Mouse (Mus musculus) neural tube, embryonic 13.5 days (tissue): Measurements from ENCODE around the gene Ecel1. TPM values are rescaled to one million over a fixed set of nuclear protein-coding genes. Genes with fewer than 3 reads are reported as not detected.

Experiments used
- polyA plus RNA-seq: library from polyadenylated mRNA; unstranded; fragments of >200 nt; fragmentation: Nextera tagmentation; extraction: Ambion mirVana; gene quantifications from 2 replicates; pipeline ENCODE4 v1.2.1, GENCODE M21; 2015

The Ecel1 gene
- polyA plus RNA-seq, 1 experiment from 2014 or later = 73.8 TPM

Other genes with a start within 250 kb of the Ecel1 start
- not detected in 2 replicates for gene Alppl2, start 66.6 kb downstream of the Ecel1 start, polyA plus RNA-seq
- not detected in 2 replicates for gene Alpi, start 54.9 kb downstream of the Ecel1 start, polyA plus RNA-seq
- gene Akp3, start 31.5 kb downstream of the Ecel1 start, polyA plus RNA-seq = not detected in 2 replicates
- 6.6 and 7.1 TPM in 2 replicates for gene Prss56, start 26.8 kb upstream of the Ecel1 start, polyA plus RNA-seq
- 0.31 and 0.62 TPM in 2 replicates for gene Chrnd, start 34.1 kb upstream of the Ecel1 start, polyA plus RNA-seq
- 0.57 and 1.7 TPM in 2 replicates for gene Chrng, start 48.1 kb upstream of the Ecel1 start, polyA plus RNA-seq
- gene Eif4e2, start 57.4 kb upstream of the Ecel1 start, polyA plus RNA-seq = 108 and 115 TPM in 2 replicates
- gene Efhd1, start 107.8 kb upstream of the Ecel1 start, polyA plus RNA-seq = 1.2 and 1.9 TPM in 2 replicates
- gene Gigyf2, start 170.5 kb upstream of the Ecel1 start, polyA plus RNA-seq = 69.4 and 73.3 TPM in 2 replicates
- 0.70 and 5.3 TPM in 2 replicates for gene Kcnj13, start 238.2 kb upstream of the Ecel1 start, polyA plus RNA-seq